Comparison of ENCODE assay signal across 8 mouse cellular contexts in genomic region chr13:75840752-75841285, GRCm38 (mm10). TPM values are rescaled to one million over a fixed set of nuclear protein-coding genes. Genes with fewer than 3 reads are reported as not detected.
DNase-seq lines count a peak whose midpoint lies in the region; ATAC-seq and TF ChIP-seq lines count a peak whose summit lies in the region.

No protein-coding gene starts in this region.

- no peaks in the 10 kb centered on the region for H3K9me3 ChIP-seq in forebrain, embryonic 13.5 days (replicated peaks)
- H3K9me3 ChIP-seq in intestine, postnatal 0 days (ENCODE audit: control insufficient read depth) = no peaks in the 10 kb centered on the region
- no peaks in the 10 kb centered on the region for H3K9me3 ChIP-seq in midbrain, postnatal 0 days (ENCODE audit: low read length)

- H3K36me3 ChIP-seq in kidney, adult 2 months (ENCODE audit: control insufficient read depth, insufficient read depth, low read length) = no peaks in the 10 kb centered on the region
- no peaks in the 10 kb centered on the region for H3K36me3 ChIP-seq in forebrain, embryonic 13.5 days (ENCODE audit: poor library complexity, severe bottlenecking)
- H3K36me3 ChIP-seq in intestine, postnatal 0 days (ENCODE audit: control insufficient read depth, insufficient read depth) = no peaks in the 10 kb centered on the region
- no peaks in the 10 kb centered on the region for H3K36me3 ChIP-seq in midbrain, postnatal 0 days (ENCODE audit: insufficient read depth, low read length)

- H3K27me3 ChIP-seq in kidney, adult 2 months (replicated peaks; ENCODE audit: control insufficient read depth, insufficient read depth, low read length) = no peaks in the 10 kb centered on the region
- no peaks in the 10 kb centered on the region for H3K27me3 ChIP-seq in forebrain, embryonic 13.5 days
- no peaks in the 10 kb centered on the region for H3K27me3 ChIP-seq in intestine, postnatal 0 days (replicated peaks; ENCODE audit: control insufficient read depth, insufficient read depth, low read length)
- H3K27me3 ChIP-seq in midbrain, postnatal 0 days (ENCODE audit: insufficient read depth, low read length) = no peaks in the 10 kb centered on the region

- peaks cover 17% of the 10 kb centered on the region; the same call in 1 of the 2 replicates for H3K4me1 ChIP-seq in kidney, adult 2 months (ENCODE audit: control insufficient read depth, insufficient read depth, low read length)
- peaks cover 16% of the 10 kb centered on the region for H3K4me1 ChIP-seq in forebrain, embryonic 13.5 days
- H3K4me1 ChIP-seq in intestine, postnatal 0 days (replicated peaks; ENCODE audit: control insufficient read depth, insufficient read depth, low read length) = peaks cover 15% of the 10 kb centered on the region
- H3K4me1 ChIP-seq in midbrain, postnatal 0 days (ENCODE audit: insufficient read depth, low read length) = peaks cover 14% of the 10 kb centered on the region

- TF ChIP-seq CTCF in kidney, adult 2 months (conservative IDR thresholded peaks at IDR 0.05; ENCODE audit: insufficient read depth, insufficient read length, low read depth, low read length) = no peak
- no peak for TF ChIP-seq CTCF in intestine, postnatal 0 days (IDR thresholded peaks at IDR 0.05; ENCODE audit: low read depth)
- no peak for TF ChIP-seq CTCF in midbrain, postnatal 0 days (IDR thresholded peaks at IDR 0.05)

- peak overlapping the region; percentile 63 for H3K9ac ChIP-seq in forebrain, embryonic 13.5 days
- H3K9ac ChIP-seq in intestine, postnatal 0 days (ENCODE audit: low read depth, low read length) = peak overlapping the region; percentile 58
- H3K9ac ChIP-seq in midbrain, postnatal 0 days (replicated peaks; ENCODE audit: low read length, poor library complexity, severe bottlenecking) = peak overlapping the region; percentile 71

- H3K27ac ChIP-seq in kidney, adult 2 months (ENCODE audit: insufficient read depth, low read depth, low read length) = no peak overlapping the region
- H3K27ac ChIP-seq in forebrain, embryonic 13.5 days = no peak overlapping the region
- peak overlapping the region; percentile 79 for H3K27ac ChIP-seq in intestine, postnatal 0 days (ENCODE audit: low read depth, low read length)
- peak overlapping the region; percentile 69 for H3K27ac ChIP-seq in midbrain, postnatal 0 days (ENCODE audit: low read depth, low read length)

- peak overlapping the region; percentile 89 for H3K4me3 ChIP-seq in kidney, adult 2 months (ENCODE audit: insufficient read depth, low read depth, low read length)
- H3K4me3 ChIP-seq in forebrain, embryonic 13.5 days = peak overlapping the region; percentile 45
- H3K4me3 ChIP-seq in intestine, postnatal 0 days (ENCODE audit: low read depth, low read length) = peak overlapping the region; percentile 60
- peak overlapping the region; percentile 55 for H3K4me3 ChIP-seq in midbrain, postnatal 0 days (ENCODE audit: low read depth, low read length)

- 32% methylated on average over 6 of the region's 6 CpGs for WGBS in kidney, adult 2 months
- WGBS in forebrain, embryonic 13.5 days = 63% methylated on average over 6 of the region's 6 CpGs
- 16% methylated on average over 6 of the region's 6 CpGs for WGBS in intestine, postnatal 0 days
- WGBS in midbrain, postnatal 0 days = 39% methylated on average over 6 of the region's 6 CpGs

- H3K4me2 ChIP-seq in forebrain, embryonic 13.5 days = peak overlapping the region; percentile 69
- peak overlapping the region; percentile 66 for H3K4me2 ChIP-seq in intestine, postnatal 0 days (replicated peaks; ENCODE audit: low read depth)
- peak overlapping the region; percentile 72 for H3K4me2 ChIP-seq in midbrain, postnatal 0 days (ENCODE audit: low read depth, low read length, poor library complexity, severe bottlenecking)

- peak; percentile 17 for DNase-seq in kidney, adult 2 months
- DNase-seq in kidney, adult 11 months = no peak
- peak; percentile 25 for DNase-seq in NIH3T3 (ENCODE audit: low read depth)
- DNase-seq in midbrain, postnatal 0 days (ENCODE audit: low spot score) = peak; percentile 34
- no peak for DNase-seq in ovary, postnatal 36 days (ENCODE audit: low spot score)

- no peak for TF ChIP-seq POLR2A in kidney, adult 2 months (IDR thresholded peaks at IDR 0.05; ENCODE audit: low read depth, low read length)

- ATAC-seq in forebrain, embryonic 13.5 days = no peak
- no peak for ATAC-seq in intestine, postnatal 0 days
- ATAC-seq in midbrain, postnatal 0 days (ENCODE audit: low FRiP score) = no peak
- ATAC-seq in megakaryocyte-erythroid progenitor cell, adult 5-6 weeks (replicated peaks; ENCODE audit: low FRiP score, low TSS enrichment, poor library complexity, severe bottlenecking) = no peak

RNA-seq across cellular contexts. Expression of gene Glrx, which starts 1.2 kb away (rescaled TPM):
- 47.1 and 56.4 TPM in 2 replicates for polyA plus RNA-seq in kidney, adult 2 months (2012; rRNA removed)
- polyA plus RNA-seq in forebrain, embryonic 13.5 days (2015; fragmentation: Nextera tagmentation; extraction: Ambion mirVana) = 26.4 and 30.3 TPM in 2 replicates
- 609 and 611 TPM in 2 replicates for polyA plus RNA-seq in intestine, postnatal 0 days (2015; fragmentation: Nextera tagmentation; extraction: Ambion mirVana)
- total RNA-seq in midbrain, postnatal 0 days (2014; rRNA removed) = 61.7 and 66.3 TPM in 2 replicates
- polyA plus RNA-seq in midbrain, postnatal 0 days (2015; fragmentation: Nextera tagmentation; extraction: Ambion mirVana) = 69.3 and 71.4 TPM in 2 replicates
- total RNA-seq in megakaryocyte-erythroid progenitor cell, adult 5-6 weeks (2014; fragmentation: Nextera tagmentation) = 30.8 and 54.1 TPM in 2 replicates
- total RNA-seq in megakaryocyte-erythroid progenitor cell, adult 5-6 weeks (2017) = 29.4 and 43.8 TPM in 2 replicates

Comparison
In these comparisons a context has a peak if more than half of its experiments do, and no peak if none do; other contexts are left out.
1. DNase-seq: peak in kidney, adult 2 months (single experiment), NIH3T3 (single experiment) and midbrain, postnatal 0 days (single experiment); none in kidney, adult 11 months (single experiment) and ovary, postnatal 36 days (single experiment).
2. H3K27ac ChIP-seq: peak in intestine, postnatal 0 days (single experiment) and midbrain, postnatal 0 days (single experiment); none in kidney, adult 2 months (single experiment) and forebrain, embryonic 13.5 days (single experiment).
3. Peak in every context shown above with its lines, with median percentiles within 50 percentile points of each other: H3K4me3 ChIP-seq, H3K4me2 ChIP-seq and H3K9ac ChIP-seq.